Mouse (Mus musculus) midbrain, embryonic 11.5 days (tissue): ENCODE measurements at regions not wholly inside any gene's neighbourhood (a gene's known extent, or its start where the extent isn't known, plus 50 kb on each side); places are given as distances from the start of the nearest gene placed in this dataset.

Experiments used
- ATAC-seq: fragments of 200-750 bp; cut with Nextera tagmentation; 2 replicates; pipeline ENCODE4 v1.8.0; 2017; ENCODE audit warnings: moderate TSS enrichment, moderate library complexity; ENCODE audit not compliant: low FRiP score
- DNase-seq: peaks from one replicate; pipeline ENCODE4 v3.0.0; 2015; ENCODE audit warnings: low spot score; ENCODE audit errors: missing footprints
- H3K27ac ChIP-seq: fragments of 300-500 bp; sonication (generic); 2 replicates; pipeline ENCODE4 v1.5.1; 2014; ENCODE audit warnings: low read depth, low read length
- H3K27me3 ChIP-seq: fragments of 300-500 bp; sonication (generic); 2 replicates; pipeline ENCODE4 v1.6.1; 2014; ENCODE audit warnings: mild to moderate bottlenecking, low read length, moderate library complexity, mixed read lengths; ENCODE audit not compliant: control insufficient read depth, insufficient read depth
- H3K36me3 ChIP-seq: fragments of 300-500 bp; sonication (generic); 2 replicates; pipeline ENCODE4 v1.6.1; 2014; ENCODE audit warnings: mild to moderate bottlenecking, low read length, moderate library complexity, mixed read lengths; ENCODE audit not compliant: control insufficient read depth, insufficient read depth
- H3K4me1 ChIP-seq: fragments of 300-500 bp; sonication (generic); 2 replicates; pipeline ENCODE4 v1.6.1; 2014; ENCODE audit warnings: low read length; ENCODE audit not compliant: control insufficient read depth, insufficient read depth
- H3K4me2 ChIP-seq: fragments of 300-500 bp; sonication (generic); 2 replicates; pipeline ENCODE4 v1.6.1; 2014; ENCODE audit warnings: mild to moderate bottlenecking, moderate library complexity
- H3K4me3 ChIP-seq: fragments of 300-500 bp; sonication (generic); 2 replicates; pipeline ENCODE4 v1.5.1; 2014; ENCODE audit warnings: low read depth, low read length
- H3K9ac ChIP-seq: fragments of 300-500 bp; sonication (generic); 2 replicates; pipeline ENCODE4 v1.6.1; 2014; ENCODE audit warnings: low read length
- H3K9me3 ChIP-seq: fragments of 300-500 bp; sonication (generic); 2 replicates; pipeline ENCODE4 v1.6.1; 2016; ENCODE audit warnings: low read length; ENCODE audit not compliant: control insufficient read depth
- WGBS: fragments of 180-500 bp; shearing (Covaris S2); extraction: QIAGEN DNeasy Blood & Tissue Kit; methylation state at CpG from one replicate; pipeline ENCODE4 v1.1.7; 2014; 5-methylcytosine and 5-hydroxymethylcytosine counted together

DNA sequence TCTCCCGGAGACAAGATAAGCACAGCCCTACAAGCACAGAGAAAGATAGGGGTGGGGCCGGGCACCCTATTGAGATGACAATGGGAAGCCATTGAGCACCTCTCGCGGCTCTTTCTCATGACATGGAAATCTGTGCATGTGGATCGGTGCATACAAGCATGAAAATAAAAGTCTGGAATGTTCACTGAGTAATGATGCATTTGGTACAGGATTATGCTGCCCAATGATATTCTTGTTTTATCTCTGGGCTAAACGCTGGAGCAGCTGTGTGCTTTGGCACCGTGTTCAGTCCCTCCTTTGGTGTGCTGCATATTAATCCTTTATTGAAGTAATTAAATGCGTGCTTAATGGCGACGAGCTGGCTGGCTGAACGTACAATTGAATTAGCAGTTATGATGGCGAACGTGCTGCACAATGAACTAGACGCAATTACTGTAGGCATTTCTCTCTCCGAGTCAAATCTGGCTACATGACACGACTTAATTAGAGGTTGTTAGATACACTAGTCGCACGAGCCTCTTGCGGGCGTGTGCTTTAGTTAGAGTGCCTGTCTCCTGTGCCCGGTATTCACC lies 245.6 kb downstream of the Gpat3 start:
- no peak overlapping the region for H3K4me2 ChIP-seq
- no peak for ATAC-seq
- WGBS: 77% methylated on average over 21 of the region's 21 CpGs

DNA sequence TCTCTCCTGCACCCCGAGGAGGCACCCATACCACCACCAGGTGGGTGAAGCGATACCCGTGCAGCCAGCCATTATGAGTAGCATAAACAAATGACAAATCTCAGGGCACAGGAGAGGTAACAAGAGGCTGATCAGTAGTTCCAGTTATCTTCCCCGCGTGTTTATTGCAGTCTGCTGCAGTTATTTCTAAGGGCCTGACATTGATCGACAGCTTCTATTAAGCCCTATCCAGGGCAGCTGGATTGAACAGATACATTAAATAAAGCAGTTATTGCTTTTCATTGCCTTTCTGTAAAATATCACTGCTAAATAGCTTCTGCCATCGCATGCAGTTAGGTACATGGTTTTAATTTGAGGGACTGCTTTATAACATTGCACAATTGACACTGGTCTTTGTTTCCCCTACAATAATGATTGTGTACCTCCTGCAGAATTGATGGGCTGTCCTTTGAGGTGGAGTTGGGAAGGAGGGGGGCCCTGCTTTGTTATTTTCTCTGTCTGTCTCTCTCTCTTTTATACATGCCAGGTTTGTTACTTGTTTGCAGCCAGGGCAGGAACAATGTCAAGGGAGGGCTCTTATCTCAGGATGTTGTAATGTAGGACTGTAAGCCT lies 245.0 kb downstream of the Gpat3 start:
- no peak for DNase-seq

More for the DNA sequence above, 245.6 kb downstream of the Gpat3 start:
- no peak overlapping the region for H3K27ac ChIP-seq
- no peaks in the 10 kb centered on the region for H3K27me3 ChIP-seq
- H3K4me3 ChIP-seq: no peak overlapping the region
- H3K9me3 ChIP-seq: no peaks in the 10 kb centered on the region
- no peak overlapping the region for H3K9ac ChIP-seq
- no peaks in the 10 kb centered on the region for H3K36me3 ChIP-seq
- no peak for DNase-seq
- H3K4me1 ChIP-seq: no peaks in the 10 kb centered on the region

DNA sequence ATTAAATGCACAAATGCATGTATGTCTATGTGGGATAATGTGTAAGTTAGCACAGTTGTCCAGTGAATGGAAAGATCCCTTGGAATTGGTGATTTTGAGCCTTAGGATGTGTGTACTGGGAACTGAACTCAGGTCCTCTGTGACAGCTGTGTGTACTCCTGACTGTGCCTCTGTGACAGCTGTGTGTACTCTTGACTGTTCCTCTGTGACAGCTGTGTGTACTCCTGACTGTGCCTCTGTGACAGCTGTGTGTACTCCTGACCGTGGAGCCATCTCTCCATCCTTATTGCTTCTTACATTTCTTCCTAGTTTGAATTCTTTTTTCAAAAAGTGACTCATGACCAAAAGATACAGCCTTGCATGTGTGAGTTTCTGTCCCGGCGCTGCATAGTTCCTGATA lies 239.7 kb downstream of the Gpat3 start:
- no peaks in the 10 kb centered on the region for H3K4me1 ChIP-seq
- no peak overlapping the region for H3K27ac ChIP-seq
- ATAC-seq (no peak), DNase-seq (no peak)
- H3K27me3 ChIP-seq: no peaks in the 10 kb centered on the region
- no peaks in the 10 kb centered on the region for H3K36me3 ChIP-seq
- WGBS: 80% methylated on average over 3 of the region's 3 CpGs
- no peaks in the 10 kb centered on the region for H3K9me3 ChIP-seq
- H3K4me3 ChIP-seq: no peak overlapping the region
- H3K4me2 ChIP-seq: no peak overlapping the region
- no peak overlapping the region for H3K9ac ChIP-seq

More for the DNA sequence above, 245.0 kb downstream of the Gpat3 start:
- Histone ChIP-seq H3K4me2 (no peak overlapping the region), H3K9me3 (no peaks in the 10 kb centered on the region), H3K36me3 (no peaks in the 10 kb centered on the region), H3K27me3 (no peaks in the 10 kb centered on the region), H3K9ac (no peak overlapping the region), H3K27ac (no peak overlapping the region), H3K4me1 (no peaks in the 10 kb centered on the region), H3K4me3 (no peak overlapping the region)
- no peak for ATAC-seq
- 83% methylated on average over 7 of the region's 7 CpGs for WGBS

DNA sequence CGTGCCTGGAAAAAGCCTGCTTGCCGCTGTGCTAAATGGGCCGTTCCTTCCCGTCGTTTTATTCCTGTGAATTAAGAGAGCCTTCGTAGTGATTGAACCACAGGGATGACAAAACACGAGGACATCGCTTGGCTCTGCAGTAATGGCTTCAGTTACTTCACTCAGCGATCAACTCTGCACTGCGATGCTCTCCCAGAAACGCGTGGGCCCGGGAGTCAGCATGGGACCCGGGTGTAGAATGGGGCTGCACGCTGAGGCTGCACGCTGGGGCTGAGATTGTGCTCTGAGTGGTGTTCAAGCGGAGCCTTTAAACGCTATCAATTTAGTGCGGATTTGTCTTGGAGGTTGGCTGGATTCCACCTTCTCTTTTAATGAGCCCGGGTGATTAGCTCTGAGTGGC lies 237.1 kb downstream of the Gpat3 start:
- H3K4me3 ChIP-seq: no peak overlapping the region
- H3K4me1 ChIP-seq: no peaks in the 10 kb centered on the region
- no peaks in the 10 kb centered on the region for H3K9me3 ChIP-seq
- no peak overlapping the region for H3K9ac ChIP-seq
- ATAC-seq (no peak), DNase-seq (no peak)
- H3K36me3 ChIP-seq: no peaks in the 10 kb centered on the region
- H3K4me2 ChIP-seq: no peak overlapping the region
- H3K27ac ChIP-seq: no peak overlapping the region
- H3K27me3 ChIP-seq: no peaks in the 10 kb centered on the region
- WGBS: 80% methylated on average over 20 of the region's 20 CpGs

DNA sequence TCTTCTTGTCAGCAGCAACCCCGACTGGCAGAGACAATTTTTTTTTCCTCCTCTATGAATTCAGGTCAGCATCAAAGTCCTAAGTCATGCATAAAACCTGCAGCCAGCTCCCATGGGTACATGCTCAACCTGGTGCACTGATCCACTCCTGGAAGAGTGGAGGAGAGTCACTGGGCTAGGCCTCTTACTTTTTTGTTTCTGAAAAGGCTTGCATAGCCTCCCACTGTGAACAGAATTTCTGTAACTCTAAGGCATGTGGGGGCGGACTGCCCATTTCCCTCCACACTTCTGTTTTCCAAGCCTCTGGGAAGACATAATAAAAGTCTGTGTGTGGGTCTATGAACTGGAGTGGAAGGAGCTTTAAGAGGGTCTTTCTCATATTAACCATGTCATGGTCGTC lies 218.8 kb downstream of the Gpat3 start:
- ATAC-seq: no peak
- no peak overlapping the region for H3K4me3 ChIP-seq
- 75% methylated on average over 3 of the region's 3 CpGs for WGBS
- no peaks in the 10 kb centered on the region for H3K4me1 ChIP-seq
- no peak overlapping the region for H3K9ac ChIP-seq
- no peak overlapping the region for H3K4me2 ChIP-seq
- H3K27me3 ChIP-seq: no peaks in the 10 kb centered on the region
- no peak for DNase-seq
- no peaks in the 10 kb centered on the region for H3K36me3 ChIP-seq
- no peaks in the 10 kb centered on the region for H3K9me3 ChIP-seq
- H3K27ac ChIP-seq: no peak overlapping the region

DNA sequence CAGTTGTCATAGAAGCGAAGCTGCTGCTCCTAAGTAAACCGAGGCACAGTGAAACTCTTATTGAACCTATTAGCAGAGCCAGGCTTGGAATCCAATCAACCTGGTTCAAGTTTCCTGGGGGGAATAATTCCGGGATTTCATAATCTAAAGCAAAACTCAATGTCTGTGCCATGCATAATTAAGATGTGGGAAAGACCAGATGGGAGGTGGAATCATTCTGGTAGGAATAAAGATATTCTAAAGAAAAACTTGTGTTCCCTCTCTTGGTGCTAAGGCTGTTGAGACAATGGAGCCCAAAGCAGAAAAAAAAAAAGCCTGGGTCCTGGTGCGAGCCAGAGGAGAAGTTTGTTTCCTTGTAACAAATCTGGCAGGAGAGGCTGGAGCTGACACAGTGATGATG lies 217.7 kb downstream of the Gpat3 start:
- no peak overlapping the region for H3K27ac ChIP-seq
- ATAC-seq: no peak
- no peaks in the 10 kb centered on the region for H3K9me3 ChIP-seq
- no peaks in the 10 kb centered on the region for H3K36me3 ChIP-seq
- no peak overlapping the region for H3K4me2 ChIP-seq
- H3K9ac ChIP-seq: no peak overlapping the region
- WGBS: 95% methylated on average over 4 of the region's 4 CpGs
- no peak overlapping the region for H3K4me3 ChIP-seq
- H3K27me3 ChIP-seq: no peaks in the 10 kb centered on the region
- DNase-seq: no peak
- H3K4me1 ChIP-seq: no peaks in the 10 kb centered on the region

DNA sequence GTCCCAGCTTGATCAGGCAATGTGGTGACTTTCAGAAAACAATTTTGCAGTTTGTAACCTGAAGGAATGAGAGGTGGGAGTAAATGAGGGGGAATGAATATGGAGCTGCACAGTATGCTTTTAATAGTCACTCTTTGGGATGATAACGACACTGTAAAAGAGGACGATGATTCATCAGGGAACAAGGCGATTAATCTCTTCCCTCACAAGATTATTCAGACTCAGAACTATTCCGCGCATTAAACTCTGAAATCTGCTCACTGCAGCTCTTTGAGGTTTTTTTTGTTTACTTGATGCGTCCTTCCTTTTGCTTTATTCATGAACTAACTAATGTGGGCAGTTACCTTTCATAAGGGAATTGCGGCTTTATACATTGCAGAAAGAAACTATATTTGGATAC lies 206.1 kb downstream of the Gpat3 start:
- Histone ChIP-seq H3K27ac (no peak overlapping the region), H3K27me3 (no peaks in the 10 kb centered on the region), H3K9ac (no peak overlapping the region), H3K36me3 (no peaks in the 10 kb centered on the region), H3K4me2 (no peak overlapping the region), H3K4me3 (no peak overlapping the region), H3K9me3 (no peaks in the 10 kb centered on the region), H3K4me1 (no peaks in the 10 kb centered on the region)
- ATAC-seq (no peak), DNase-seq (no peak)
- WGBS: 93% methylated on average over 7 of the region's 7 CpGs

DNA sequence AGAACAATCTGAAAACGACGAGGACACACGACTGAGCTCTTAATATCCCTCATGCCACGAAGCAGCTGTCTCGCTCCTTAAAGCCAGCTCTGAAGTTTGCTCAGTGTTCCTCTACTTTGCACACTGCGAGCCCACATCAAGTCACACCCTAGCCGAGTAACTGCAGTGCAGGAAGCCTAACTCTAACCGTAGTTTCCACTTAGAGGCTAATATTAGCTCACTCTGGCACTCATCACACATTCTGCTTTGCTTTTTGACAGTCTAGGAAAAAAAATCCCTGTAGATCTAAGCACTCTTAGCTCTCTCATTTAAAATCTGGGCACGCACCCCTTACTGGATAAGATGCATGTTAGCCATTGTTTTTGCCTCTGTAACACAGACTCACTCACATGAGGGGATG lies 195.0 kb downstream of the Gpat3 start:
- H3K27ac ChIP-seq: no peak overlapping the region
- no peak overlapping the region for H3K9ac ChIP-seq
- H3K36me3 ChIP-seq: no peaks in the 10 kb centered on the region
- H3K4me3 ChIP-seq: no peak overlapping the region
- ATAC-seq (no peak), DNase-seq (no peak)
- H3K9me3 ChIP-seq: no peaks in the 10 kb centered on the region
- WGBS: 89% methylated on average over 9 of the region's 9 CpGs
- H3K4me2 ChIP-seq: no peak overlapping the region
- no peaks in the 10 kb centered on the region for H3K27me3 ChIP-seq
- no peaks in the 10 kb centered on the region for H3K4me1 ChIP-seq

DNA sequence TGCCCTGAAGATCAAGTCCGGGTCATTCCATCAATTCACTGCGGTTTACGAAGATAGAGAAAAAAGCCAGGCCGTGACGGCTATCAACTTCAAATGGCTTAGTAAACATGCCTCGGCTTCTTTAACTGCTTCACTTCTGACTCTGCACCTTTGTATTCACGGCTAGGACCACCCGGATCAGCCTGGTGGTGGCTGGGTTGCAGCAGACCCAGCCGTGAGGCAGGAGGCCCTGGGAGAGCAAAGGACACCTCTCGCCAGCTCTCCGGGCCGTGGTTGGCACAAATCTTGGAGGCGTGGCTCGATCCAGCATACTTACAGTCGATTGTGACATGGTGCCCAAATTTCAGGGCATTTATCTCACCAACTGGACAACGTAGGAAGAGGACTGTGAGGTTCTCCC lies 187.5 kb downstream of the Gpat3 start:
- Histone ChIP-seq H3K4me3 (no peak overlapping the region), H3K9me3 (no peaks in the 10 kb centered on the region), H3K4me2 (no peak overlapping the region), H3K9ac (no peak overlapping the region), H3K4me1 (no peaks in the 10 kb centered on the region), H3K36me3 (no peaks in the 10 kb centered on the region), H3K27me3 (no peaks in the 10 kb centered on the region), H3K27ac (no peak overlapping the region)
- WGBS: 74% methylated on average over 16 of the region's 16 CpGs
- DNase-seq (no peak), ATAC-seq (no peak)
